Mouse (Mus musculus) MEL-GATA-1-ER (cell line): ENCODE data around the gene Gm3182.
"Not testable (repeated sequence)": the region's sequence is repeated elsewhere in the genome, so short reads cannot be mapped to it uniquely, and the experiment has no call there.

Experiments used
- DNase-seq: peaks from one replicate; pipeline ENCODE4 v3.0.0-alpha.2; 2012; ENCODE audit warnings: low read depth; ENCODE audit errors: extremely low read depth

Gm3182 gene

GRCm38 (mm10) chr14:4481445-4481844, at the start of gene Gm3182:
TSS of gene Gm3182 (plus strand) at chr14:4481745.
- DNase-seq, result not testable (repeated sequence)

GRCm38 (mm10) chr14:4499425-4499824, 17.9 kb downstream of the Gm3182 start:
- not testable (repeated sequence) for DNase-seq
